Mouse (Mus musculus): ENCODE data around the gene Spsb1.

DNA sequence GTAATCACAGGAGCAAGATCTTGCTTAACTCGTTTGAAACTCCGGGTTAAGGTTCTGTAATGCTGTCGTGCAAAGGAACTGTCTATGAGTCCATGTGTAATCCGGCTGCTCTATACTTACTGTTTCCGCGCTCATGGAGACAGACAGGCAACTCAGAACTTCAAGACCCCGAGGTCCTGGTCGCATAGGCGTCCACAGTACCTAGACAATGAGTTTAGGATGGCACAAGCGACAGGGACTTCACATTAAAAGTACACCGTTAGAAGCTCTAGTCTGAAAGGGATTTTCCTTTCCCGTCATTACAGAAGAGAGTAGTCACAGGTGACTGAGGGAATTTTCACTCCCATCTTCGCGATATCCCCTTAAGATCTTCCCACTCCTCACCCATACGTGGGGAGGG, 788 bp upstream of the Spsb1 start:
- no peak for TF ChIP-seq CTCF (IDR thresholded peaks at IDR 0.05; ENCODE audit: control insufficient read depth, insufficient read depth, low read length)
- TF ChIP-seq POLR2A (IDR thresholded peaks at IDR 0.05; ENCODE audit: borderline replicate concordance, control insufficient read depth, low read depth, low read length), result no peak

All from bone marrow, adult 2 months (tissue).